Mouse (Mus musculus) limb, embryonic 13.5 days (tissue): Measurements from ENCODE around the gene Ropn1l. TPM values are rescaled to one million over a fixed set of nuclear protein-coding genes. Genes with fewer than 3 reads are reported as not detected.

Source experiments
- ATAC-seq: fragments of 200-750 bp; cut with Nextera tagmentation; 2 replicates; pipeline ENCODE4 v1.8.0; 2017; ENCODE audit warnings: low read depth, moderate number of reproducible peaks, moderate TSS enrichment; ENCODE audit not compliant: low FRiP score
- H3K27ac ChIP-seq: fragments of 300-500 bp; sonication (generic); 2 replicates; pipeline ENCODE4 v1.5.1; 2015; ENCODE audit warnings: inconsistent platforms, mild to moderate bottlenecking, moderate library complexity
- H3K27me3 ChIP-seq: fragments of 300-500 bp; sonication (generic); 2 replicates; pipeline ENCODE4 v1.6.1; 2015; ENCODE audit warnings: mild to moderate bottlenecking, inconsistent platforms
- H3K36me3 ChIP-seq: fragments of 300-500 bp; sonication (generic); 2 replicates; pipeline ENCODE4 v1.6.1; 2015; ENCODE audit warnings: inconsistent platforms, mild to moderate bottlenecking, moderate library complexity
- H3K4me1 ChIP-seq: fragments of 300-500 bp; sonication (generic); 2 replicates; pipeline ENCODE4 v1.6.1; 2015; ENCODE audit warnings: inconsistent platforms
- H3K4me2 ChIP-seq: fragments of 300-500 bp; sonication (generic); replicated peaks from 2 replicates; pipeline ENCODE4 v1.6.1; 2015; ENCODE audit warnings: inconsistent platforms, mild to moderate bottlenecking, moderate library complexity
- H3K4me3 ChIP-seq: fragments of 300-500 bp; sonication (generic); 2 replicates; pipeline ENCODE4 v1.5.1; 2015; ENCODE audit warnings: moderate library complexity, mild to moderate bottlenecking, inconsistent platforms
- H3K9ac ChIP-seq: fragments of 300-500 bp; sonication (generic); 2 replicates; pipeline ENCODE4 v1.6.1; 2015; ENCODE audit warnings: mild to moderate bottlenecking, inconsistent platforms
- H3K9me3 ChIP-seq: fragments of 300-500 bp; sonication (generic); 2 replicates; pipeline ENCODE4 v1.6.1; 2016; ENCODE audit warnings: inconsistent platforms
- WGBS: fragments of 180-500 bp; shearing (Covaris S2); methylation state at CpG from one replicate; pipeline ENCODE4 v1.1.7; 2015; 5-methylcytosine and 5-hydroxymethylcytosine counted together
- polyA plus RNA-seq: library from polyadenylated mRNA; unstranded; fragments of >200 nt; fragmentation: Nextera tagmentation; extraction: Ambion mirVana; gene quantifications from 2 replicates; pipeline ENCODE4 v1.2.1, GENCODE M21; 2015

Gene Ropn1l
- polyA plus RNA-seq, 1 experiment from 2014 or later: 1.7 TPM

- Histone ChIP-seq H3K9me3 (no peaks in the 10 kb centered on the region), H3K9ac (no peak overlapping the region), H3K36me3 (no peaks in the 10 kb centered on the region), H3K4me2 (peak overlapping the region; percentile 41), H3K27me3 (0 out of 2 replicates have a peak, but pooled peaks cover 3% of the 10 kb centered on the region), H3K27ac (no peak overlapping the region), H3K4me1 (peaks cover 9% of the 10 kb centered on the region; the same call in 1 of the 2 replicates), H3K4me3 (peak overlapping the region; percentile 2; the same call in 1 of the 2 replicates)
- peak; percentile 44; the same call in 1 of the 2 replicates for ATAC-seq
- 51% methylated on average over 21 of the region's 21 CpGs for WGBS
These were observed 35.5 kb downstream of the Ropn1l start for GRCm38 (mm10) chr15:31417796-31418685.

- peaks cover 9% of the 10 kb centered on the region; the same call in 1 of the 2 replicates for H3K4me1 ChIP-seq
- H3K4me2 ChIP-seq: no peak overlapping the region
- H3K27ac ChIP-seq: no peak overlapping the region
- 0 out of 2 replicates have a peak, but pooled peaks have one; percentile 28 for ATAC-seq
- H3K27me3 ChIP-seq: no peaks in the 10 kb centered on the region
- H3K36me3 ChIP-seq: no peaks in the 10 kb centered on the region
- H3K9me3 ChIP-seq: no peaks in the 10 kb centered on the region
- no peak overlapping the region for H3K4me3 ChIP-seq
- 60% methylated on average over 6 of the region's 6 CpGs for WGBS
- H3K9ac ChIP-seq: no peak overlapping the region
These were observed 36.1 kb downstream of the Ropn1l start for GRCm38 (mm10) chr15:31417409-31417795.

GRCm38 (mm10) chr15:31415181-31415580 is 38.4 kb downstream of the Ropn1l start:
- peaks cover 9% of the 10 kb centered on the region; the same call in 1 of the 2 replicates for H3K4me1 ChIP-seq
- no peaks in the 10 kb centered on the region for H3K27me3 ChIP-seq
- H3K36me3 ChIP-seq: no peaks in the 10 kb centered on the region
- H3K9ac ChIP-seq: no peak overlapping the region
- H3K4me2 ChIP-seq: no peak overlapping the region
- no peak for ATAC-seq
- no peaks in the 10 kb centered on the region for H3K9me3 ChIP-seq
- H3K4me3 ChIP-seq: no peak overlapping the region
- 67% methylated on average over 4 of the region's 4 CpGs for WGBS
- no peak overlapping the region for H3K27ac ChIP-seq

- peaks cover 9% of the 10 kb centered on the region; the same call in 1 of the 2 replicates for H3K4me1 ChIP-seq
- H3K36me3 ChIP-seq: no peaks in the 10 kb centered on the region
- H3K9me3 ChIP-seq: no peaks in the 10 kb centered on the region
- no peak overlapping the region for H3K4me3 ChIP-seq
- no peaks in the 10 kb centered on the region for H3K27me3 ChIP-seq
- no peak overlapping the region for H3K27ac ChIP-seq
- WGBS: 62% methylated on average over 6 of the region's 6 CpGs
- H3K4me2 ChIP-seq: no peak overlapping the region
- ATAC-seq: no peak
- no peak overlapping the region for H3K9ac ChIP-seq
These were observed 39.2 kb downstream of the Ropn1l start for GRCm38 (mm10) chr15:31414179-31414898.

- Histone ChIP-seq H3K4me2 (no peak overlapping the region), H3K27ac (no peak overlapping the region), H3K4me3 (no peak overlapping the region), H3K9me3 (no peaks in the 10 kb centered on the region), H3K4me1 (peaks cover 7% of the 10 kb centered on the region; the same call in 1 of the 2 replicates), H3K36me3 (no peaks in the 10 kb centered on the region), H3K27me3 (no peaks in the 10 kb centered on the region), H3K9ac (no peak overlapping the region)
- 89% methylated on average over 6 of the region's 6 CpGs for WGBS
- no peak for ATAC-seq
These were observed 39.9 kb downstream of the Ropn1l start for GRCm38 (mm10) chr15:31413662-31414061.

GRCm38 (mm10) chr15:31412933-31413332 is 40.6 kb downstream of the Ropn1l start:
- Histone ChIP-seq H3K4me1 (no peaks in the 10 kb centered on the region; the same call in 1 of the 2 replicates), H3K27ac (no peak overlapping the region), H3K4me3 (no peak overlapping the region), H3K27me3 (no peaks in the 10 kb centered on the region), H3K4me2 (no peak overlapping the region), H3K9ac (no peak overlapping the region), H3K9me3 (no peaks in the 10 kb centered on the region), H3K36me3 (no peaks in the 10 kb centered on the region)
- WGBS: 40% methylated on average over 3 of the region's 3 CpGs
- ATAC-seq: no peak

- ATAC-seq: no peak
- Histone ChIP-seq H3K9me3 (no peaks in the 10 kb centered on the region), H3K27me3 (no peaks in the 10 kb centered on the region), H3K4me3 (no peak overlapping the region), H3K9ac (no peak overlapping the region), H3K27ac (no peak overlapping the region), H3K36me3 (no peaks in the 10 kb centered on the region), H3K4me2 (no peak overlapping the region), H3K4me1 (no peaks in the 10 kb centered on the region)
- 79% methylated on average over 6 of the region's 6 CpGs for WGBS
These were observed 41.1 kb downstream of the Ropn1l start for GRCm38 (mm10) chr15:31412436-31412835.

GRCm38 (mm10) chr15:31407490-31407889 is 46.0 kb downstream of the Ropn1l start:
- 67% methylated on average over 4 of the region's 4 CpGs for WGBS
- no peak overlapping the region for H3K27ac ChIP-seq
- no peak overlapping the region for H3K9ac ChIP-seq
- no peak overlapping the region for H3K4me3 ChIP-seq
- H3K27me3 ChIP-seq: no peaks in the 10 kb centered on the region
- H3K9me3 ChIP-seq: no peaks in the 10 kb centered on the region
- no peaks in the 10 kb centered on the region for H3K4me1 ChIP-seq
- ATAC-seq: no peak
- no peaks in the 10 kb centered on the region for H3K36me3 ChIP-seq
- H3K4me2 ChIP-seq: no peak overlapping the region

GRCm38 (mm10) chr15:31406881-31407280 is 46.7 kb downstream of the Ropn1l start:
- no peak for ATAC-seq
- WGBS: 90% methylated on average over 5 of the region's 5 CpGs
- no peaks in the 10 kb centered on the region for H3K4me1 ChIP-seq

GRCm38 (mm10) chr15:31404346-31404745 is 49.2 kb downstream of the Ropn1l start:
- Histone ChIP-seq H3K4me2 (no peak overlapping the region), H3K36me3 (no peaks in the 10 kb centered on the region), H3K27me3 (no peaks in the 10 kb centered on the region), H3K9ac (no peak overlapping the region), H3K4me1 (no peaks in the 10 kb centered on the region), H3K4me3 (no peak overlapping the region), H3K27ac (no peak overlapping the region), H3K9me3 (no peaks in the 10 kb centered on the region)
- WGBS: 88% methylated on average over 8 of the region's 8 CpGs
- ATAC-seq: no peak

More at GRCm38 (mm10) chr15:31406881-31407280, 46.7 kb downstream of the Ropn1l start:
- no peaks in the 10 kb centered on the region for H3K36me3 ChIP-seq
- no peak overlapping the region for H3K4me3 ChIP-seq
- H3K9me3 ChIP-seq: no peaks in the 10 kb centered on the region
- H3K27ac ChIP-seq: no peak overlapping the region
- no peak overlapping the region for H3K4me2 ChIP-seq
- no peaks in the 10 kb centered on the region for H3K27me3 ChIP-seq
- no peak overlapping the region for H3K9ac ChIP-seq

GRCm38 (mm10) chr15:31402200-31402892 is 51.2 kb downstream of the Ropn1l start:
- 62% methylated on average over 12 of the region's 12 CpGs for WGBS
- H3K4me3 ChIP-seq: no peak overlapping the region
- no peaks in the 10 kb centered on the region for H3K36me3 ChIP-seq
- no peaks in the 10 kb centered on the region for H3K9me3 ChIP-seq
- no peak overlapping the region for H3K27ac ChIP-seq
- no peak overlapping the region for H3K4me2 ChIP-seq
- H3K4me1 ChIP-seq: no peaks in the 10 kb centered on the region
- no peak for ATAC-seq
- H3K27me3 ChIP-seq: no peaks in the 10 kb centered on the region
- H3K9ac ChIP-seq: no peak overlapping the region

- 31% methylated on average over 3 of the region's 3 CpGs for WGBS
These were observed 52.6 kb downstream of the Ropn1l start for GRCm38 (mm10) chr15:31400974-31401373.

More at GRCm38 (mm10) chr15:31400974-31401373, 52.6 kb downstream of the Ropn1l start:
- Histone ChIP-seq H3K36me3 (no peaks in the 10 kb centered on the region), H3K9me3 (no peaks in the 10 kb centered on the region), H3K9ac (no peak overlapping the region), H3K27me3 (no peaks in the 10 kb centered on the region), H3K27ac (no peak overlapping the region), H3K4me2 (no peak overlapping the region), H3K4me3 (no peak overlapping the region), H3K4me1 (no peaks in the 10 kb centered on the region)
- no peak for ATAC-seq
